In genomic region chr1:177014921-177015439, GRCm38 (mm10) we compare ENCODE assay signal across 10 mouse cellular contexts.
DNase-seq lines count a peak whose midpoint lies in the region; ATAC-seq and TF ChIP-seq lines count a peak whose summit lies in the region.
"Had no signal": no experiment of that assay in that cellular context is flagged by ENCODE, and none has a peak within 500 bp of the region (broad histone marks: within the 10 kb centered on the region; RNA-seq: fewer than 3 reads in every experiment).

No protein-coding gene starts in this region.

- no peaks in the 10 kb centered on the region for H3K79me3 ChIP-seq in C2C12 (ENCODE audit: low read depth)

- H3K9ac ChIP-seq in forebrain, embryonic 13.5 days: no peak overlapping the region
- H3K9ac ChIP-seq: liver, embryonic 14.5 days had no signal

- H3K27ac ChIP-seq in forebrain, embryonic 13.5 days: peak overlapping the region; percentile 51
- H3K27ac ChIP-seq in macrophage: peak overlapping the region; percentile 37; the same call in 1 of the 2 replicates
- H3K27ac ChIP-seq: liver, embryonic 14.5 days had no signal

- H3K4me1 ChIP-seq in forebrain, embryonic 13.5 days: peaks cover 54% of the 10 kb centered on the region

- no peaks in the 10 kb centered on the region for H3K27me3 ChIP-seq in C2C12 (ENCODE audit: control insufficient read depth, insufficient read depth, insufficient read length)
- H3K27me3 ChIP-seq in forebrain, embryonic 13.5 days: no peaks in the 10 kb centered on the region

- no peaks in the 10 kb centered on the region for H3K9me3 ChIP-seq in forebrain, embryonic 13.5 days (replicated peaks)

- ATAC-seq in forebrain, embryonic 13.5 days: peak; percentile 20
- ATAC-seq: CD4-positive, CD25-positive, alpha-beta regulatory T cell, adult 4 months had no signal

- H3K4me3 ChIP-seq in C2C12 (ENCODE audit: insufficient read depth, poor library complexity, severe bottlenecking): no peak overlapping the region
- no peak overlapping the region for H3K4me3 ChIP-seq in forebrain, embryonic 13.5 days
- no peak overlapping the region for H3K4me3 ChIP-seq in macrophage (ENCODE audit: inconsistent target)

- no peak for TF ChIP-seq CTCF in C2C12 (IDR thresholded peaks at IDR 0.05; ENCODE audit: control insufficient read depth, insufficient read depth, insufficient read length)

- WGBS in forebrain, embryonic 13.5 days: 54% methylated on average over 6 of the region's 6 CpGs
- 89% methylated on average over 6 of the region's 6 CpGs for WGBS in macrophage (ENCODE audit: missing documents)

- no peaks in the 10 kb centered on the region for H3K36me3 ChIP-seq in C2C12 (ENCODE audit: control insufficient read depth, insufficient read depth)
- peaks cover 3% of the 10 kb centered on the region; the same call in 1 of the 2 replicates for H3K36me3 ChIP-seq in forebrain, embryonic 13.5 days (ENCODE audit: poor library complexity, severe bottlenecking)
- peaks cover 18% of the 10 kb centered on the region; the same call in 1 of the 2 replicates for H3K36me3 ChIP-seq in macrophage (ENCODE audit: inconsistent target)

- DNase-seq in heart, adult 11 months: peak; percentile 94
- DNase-seq in heart, postnatal 4 days: no peak
- DNase-seq in spleen, postnatal 14 days (ENCODE audit: low spot score in 2 of 2): no peak
- DNase-seq in gastrocnemius, postnatal 36 days: no peak
- DNase-seq in kidney, adult 9 months: no peak

- H3ac ChIP-seq in C2C12 (ENCODE audit: control insufficient read depth, insufficient read length, low read depth): no peak overlapping the region

- no peak overlapping the region for H3K4me2 ChIP-seq in forebrain, embryonic 13.5 days

- intact Hi-C loops in gastrocnemius, postnatal 36 days (cut with DNase I): no loop called here

- H3K79me2 ChIP-seq in C2C12 (ENCODE audit: control insufficient read depth, insufficient read depth): no peaks in the 10 kb centered on the region
- no peaks in the 10 kb centered on the region for H3K79me2 ChIP-seq in macrophage (ENCODE audit: inconsistent target)

TF ChIP-seq in C2C12, 6 proteins besides CTCF, POLR2A, EP300 and RAD21:
- peak; percentile 76 for TF ChIP-seq CEBPB (IDR thresholded peaks at IDR 0.05; ENCODE audit: low read depth)
- peak; percentile 50 for TF ChIP-seq MYOD1 (IDR thresholded peaks at IDR 0.05; ENCODE audit: control insufficient read depth, insufficient read length, low read depth)
- no peak for TF ChIP-seq USF1 (IDR thresholded peaks at IDR 0.05; ENCODE audit: low read depth)
